In the genomic region with DNA sequence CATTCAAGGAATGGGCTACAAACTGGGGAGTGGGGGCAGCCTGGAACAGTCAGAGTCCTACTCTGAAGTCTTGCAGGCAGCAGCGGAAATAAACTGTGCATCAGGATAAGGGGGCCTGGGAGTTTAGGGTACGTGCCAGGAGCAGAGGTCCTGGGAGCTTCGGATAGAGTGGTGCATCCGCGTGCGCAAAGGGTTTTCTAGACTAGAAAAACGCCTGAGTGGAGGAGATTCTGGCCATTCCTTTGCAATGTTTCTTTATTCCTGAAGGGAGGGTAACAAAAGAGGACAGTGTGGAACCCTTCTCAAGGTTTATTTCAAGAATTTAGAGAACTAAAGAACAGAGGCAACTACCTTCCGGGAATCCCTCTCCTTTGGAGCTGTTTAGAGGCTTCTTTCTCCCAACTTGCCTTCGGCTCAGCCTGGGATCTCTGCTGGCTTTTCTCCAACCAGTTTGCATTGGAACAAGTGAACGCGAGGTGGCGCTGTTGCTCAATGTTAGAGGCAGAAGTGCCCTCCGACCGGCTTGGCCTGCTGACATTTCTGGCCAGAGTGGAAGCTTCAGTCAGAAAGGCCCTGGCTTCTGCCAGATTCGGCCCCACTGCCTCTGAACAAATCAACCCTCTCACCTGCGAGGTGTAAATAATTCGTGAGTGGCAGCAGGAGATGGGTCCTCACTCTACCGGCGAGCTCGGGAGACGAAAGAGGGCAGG, we compare ENCODE assay signal across 8 mouse cellular contexts. TPM values are rescaled to one million over a fixed set of nuclear protein-coding genes. Genes with fewer than 3 reads are reported as not detected.
A peak's percentile ranks its signal among the peaks of the same experiment; 100 is the strongest.
DNase-seq lines count a peak whose midpoint lies in the region; ATAC-seq lines count a peak whose summit lies in the region.

No protein-coding gene starts in this region.

- H3K4me1 ChIP-seq in midbrain, embryonic 11.5 days (ENCODE audit: control insufficient read depth, insufficient read depth, low read length): no peaks in the 10 kb centered on the region

- H3K27me3 ChIP-seq in midbrain, embryonic 11.5 days (ENCODE audit: control insufficient read depth, insufficient read depth, low read length): peaks cover 100% of the 10 kb centered on the region

- DNase-seq in cerebellum, adult 9-10 months: peak; percentile 91
- DNase-seq in gastrocnemius, adult 18-20 months (ENCODE audit: low spot score): peak; percentile 97
- peak; percentile 90 for DNase-seq in induced T-regulatory cell, adult 2 months (ENCODE audit: low read depth)
- DNase-seq in left cerebral cortex, adult 18-20 months (ENCODE audit: low spot score in 2 of 2): peak; percentile 82 to 93
- DNase-seq in midbrain, embryonic 11.5 days (ENCODE audit: low spot score, missing footprints): peak; percentile 92
- peak; percentile 95 for DNase-seq in right cerebral cortex, postnatal 4 days
- DNase-seq in urinary bladder, postnatal 4 days (ENCODE audit: low spot score in 2 of 2): peak; percentile 82 to 95

- peak; percentile 65 for ATAC-seq in activated CD4-positive, CD25-positive, alpha-beta regulatory T cell, adult 4 months
- ATAC-seq in midbrain, embryonic 11.5 days (ENCODE audit: low FRiP score): peak; percentile 72

- no peaks in the 10 kb centered on the region for H3K36me3 ChIP-seq in midbrain, embryonic 11.5 days (ENCODE audit: control insufficient read depth, insufficient read depth, low read length)

- 3% methylated on average over 21 of the region's 21 CpGs for WGBS in midbrain, embryonic 11.5 days

- no peaks in the 10 kb centered on the region for H3K9me3 ChIP-seq in midbrain, embryonic 11.5 days (ENCODE audit: control insufficient read depth, low read length)

- no peak overlapping the region for H3K4me2 ChIP-seq in midbrain, embryonic 11.5 days

- no peak overlapping the region for H3K9ac ChIP-seq in midbrain, embryonic 11.5 days (ENCODE audit: low read length)

- no peak overlapping the region for H3K27ac ChIP-seq in midbrain, embryonic 11.5 days (ENCODE audit: low read depth, low read length)

- no peak overlapping the region for H3K4me3 ChIP-seq in midbrain, embryonic 11.5 days (ENCODE audit: low read depth, low read length)

RNA-seq across cellular contexts. Expression of a gene that starts 3.1 kb away (rescaled TPM):
- under 1 TPM in 1 of 2 experiments, not detected in 1; 0.15 TPM for polyA plus RNA-seq in activated CD4-positive, CD25-positive, alpha-beta regulatory T cell, adult 4 months (2017; shearing (Covaris generic))
- 1 to 10 TPM; 1.3 to 1.9 TPM for total RNA-seq in gastrocnemius, adult 18-20 months (2021)
- total RNA-seq in left cerebral cortex, adult 18-20 months (2021): not detected
- not detected in 2 replicates for polyA plus RNA-seq in midbrain, embryonic 11.5 days (2014; fragmentation: Nextera tagmentation; extraction: Ambion mirVana)

RNA-seq across cellular contexts. Expression of a gene that starts 10.8 kb away (rescaled TPM):
- polyA plus RNA-seq in activated CD4-positive, CD25-positive, alpha-beta regulatory T cell, adult 4 months (2017; shearing (Covaris generic)): not detected
- total RNA-seq in gastrocnemius, adult 18-20 months (2021): 1 to 10 TPM; 5.3 to 5.8 TPM
- total RNA-seq in left cerebral cortex, adult 18-20 months (2021): not detected
- polyA plus RNA-seq in midbrain, embryonic 11.5 days (2014; fragmentation: Nextera tagmentation; extraction: Ambion mirVana): not detected in 2 replicates

RNA-seq across cellular contexts. Expression of a gene that starts 11.0 kb away (rescaled TPM):
- polyA plus RNA-seq in activated CD4-positive, CD25-positive, alpha-beta regulatory T cell, adult 4 months (2017; shearing (Covaris generic)): not detected
- total RNA-seq in gastrocnemius, adult 18-20 months (2021): 1 to 10 TPM; 6.8 to 7.4 TPM
- total RNA-seq in left cerebral cortex, adult 18-20 months (2021): not detected
- polyA plus RNA-seq in midbrain, embryonic 11.5 days (2014; fragmentation: Nextera tagmentation; extraction: Ambion mirVana): not detected in 2 replicates

RNA-seq across cellular contexts. Expression of a gene that starts 20.0 kb away (rescaled TPM):
- polyA plus RNA-seq in activated CD4-positive, CD25-positive, alpha-beta regulatory T cell, adult 4 months (2017; shearing (Covaris generic)): not detected
- 1 to 10 TPM; 1.5 to 2.1 TPM for total RNA-seq in gastrocnemius, adult 18-20 months (2021)
- total RNA-seq in left cerebral cortex, adult 18-20 months (2021): not detected
- not detected in 2 replicates for polyA plus RNA-seq in midbrain, embryonic 11.5 days (2014; fragmentation: Nextera tagmentation; extraction: Ambion mirVana)

RNA-seq across cellular contexts. Expression of a gene that starts 20.7 kb away (rescaled TPM):
- polyA plus RNA-seq in activated CD4-positive, CD25-positive, alpha-beta regulatory T cell, adult 4 months (2017; shearing (Covaris generic)): not detected
- total RNA-seq in gastrocnemius, adult 18-20 months (2021): 10 to 100 TPM; 78.5 to 88.0 TPM
- total RNA-seq in left cerebral cortex, adult 18-20 months (2021): not detected
- not detected in 2 replicates for polyA plus RNA-seq in midbrain, embryonic 11.5 days (2014; fragmentation: Nextera tagmentation; extraction: Ambion mirVana)

Comparison
In these comparisons a context has a peak if more than half of its experiments do, and no peak if none do; other contexts are left out.
1. RNA of a gene that starts 10.8 kb away (total RNA-seq): 5.3 to 5.8 TPM in gastrocnemius, adult 18-20 months; not detected in left cerebral cortex, adult 18-20 months; every median in the first group is over 4 times any median in the second.
2. RNA of a gene that starts 11.0 kb away (total RNA-seq): 6.8 to 7.4 TPM in gastrocnemius, adult 18-20 months; not detected in left cerebral cortex, adult 18-20 months; every median in the first group is over 4 times any median in the second.
3. Peak in every context shown above with its lines, with median percentiles within 50 percentile points of each other: DNase-seq.